Mouse (Mus musculus) kidney, postnatal 0 days (tissue): Measurements from ENCODE around the gene Gatad2b. TPM values are rescaled to one million over a fixed set of nuclear protein-coding genes. Genes with fewer than 3 reads are reported as not detected.
"Not testable (repeated sequence)": the region's sequence is repeated elsewhere in the genome, so short reads cannot be mapped to it uniquely, and the experiment has no call there.

Experiments used
- ATAC-seq: fragments of 200-750 bp; cut with Nextera tagmentation; replicated peaks from 2 replicates; pipeline ENCODE4 v1.8.0; 2017; ENCODE audit warnings: low read depth, moderate number of reproducible peaks, moderate TSS enrichment, moderate library complexity; ENCODE audit not compliant: low FRiP score
- DNase-seq: peaks from one replicate; pipeline ENCODE4 v3.0.0-alpha.2; 2016; ENCODE audit warnings: low spot score
- H3K27ac ChIP-seq: fragments of 300-500 bp; sonication (generic); 2 replicates; pipeline ENCODE4 v1.5.1; 2014; ENCODE audit warnings: mild to moderate bottlenecking
- H3K27me3 ChIP-seq: fragments of 300-500 bp; sonication (generic); 2 replicates; pipeline ENCODE4 v1.6.1; 2014; ENCODE audit warnings: low read length, mixed read lengths; ENCODE audit not compliant: insufficient read depth
- H3K36me3 ChIP-seq: fragments of 300-500 bp; sonication (generic); 2 replicates; pipeline ENCODE4 v1.6.1; 2014; ENCODE audit warnings: low read length, mixed read lengths; ENCODE audit not compliant: insufficient read depth
- H3K4me1 ChIP-seq: fragments of 300-500 bp; sonication (generic); replicated peaks from 2 replicates; pipeline ENCODE4 v1.6.1; 2014; ENCODE audit warnings: antibody characterized with exemption, low read length, mixed read lengths; ENCODE audit not compliant: insufficient read depth
- H3K4me2 ChIP-seq: fragments of 300-500 bp; sonication (generic); 2 replicates; pipeline ENCODE4 v1.6.1; 2014; ENCODE audit warnings: mild to moderate bottlenecking, low read length, moderate library complexity, mixed read lengths
- H3K4me3 ChIP-seq: fragments of 300-500 bp; sonication (generic); replicated peaks from 2 replicates; pipeline ENCODE4 v1.5.1; 2014; ENCODE audit warnings: low read depth, low read length
- H3K9ac ChIP-seq: fragments of 300-500 bp; sonication (generic); 2 replicates; pipeline ENCODE4 v1.6.1; 2014; ENCODE audit warnings: low read depth, low read length
- H3K9me3 ChIP-seq: fragments of 300-500 bp; sonication (generic); replicated peaks from 2 replicates; pipeline ENCODE4 v1.6.1; 2016; ENCODE audit warnings: low read length, inconsistent platforms, mixed read lengths
- CTCF ChIP-seq: IDR thresholded peaks from 2 replicates; pipeline ENCODE4 v1.5.1; 2016; ENCODE audit warnings: antibody characterized with exemption, low read depth, mild to moderate bottlenecking, moderate library complexity
- WGBS: fragments of 180-500 bp; shearing (Covaris S2); extraction: QIAGEN DNeasy Blood & Tissue Kit; methylation state at CpG from one replicate; pipeline ENCODE4 v1.1.7; 2014; 5-methylcytosine and 5-hydroxymethylcytosine counted together
- polyA plus RNA-seq: library from polyadenylated mRNA; unstranded; fragments of >200 nt; fragmentation: Nextera tagmentation; extraction: Ambion mirVana; gene quantifications from 2 replicates; pipeline ENCODE4 v1.2.1, GENCODE M21; 2015

The Gatad2b gene
- polyA plus RNA-seq, result 8.1 and 8.9 TPM in 2 replicates

DNA sequence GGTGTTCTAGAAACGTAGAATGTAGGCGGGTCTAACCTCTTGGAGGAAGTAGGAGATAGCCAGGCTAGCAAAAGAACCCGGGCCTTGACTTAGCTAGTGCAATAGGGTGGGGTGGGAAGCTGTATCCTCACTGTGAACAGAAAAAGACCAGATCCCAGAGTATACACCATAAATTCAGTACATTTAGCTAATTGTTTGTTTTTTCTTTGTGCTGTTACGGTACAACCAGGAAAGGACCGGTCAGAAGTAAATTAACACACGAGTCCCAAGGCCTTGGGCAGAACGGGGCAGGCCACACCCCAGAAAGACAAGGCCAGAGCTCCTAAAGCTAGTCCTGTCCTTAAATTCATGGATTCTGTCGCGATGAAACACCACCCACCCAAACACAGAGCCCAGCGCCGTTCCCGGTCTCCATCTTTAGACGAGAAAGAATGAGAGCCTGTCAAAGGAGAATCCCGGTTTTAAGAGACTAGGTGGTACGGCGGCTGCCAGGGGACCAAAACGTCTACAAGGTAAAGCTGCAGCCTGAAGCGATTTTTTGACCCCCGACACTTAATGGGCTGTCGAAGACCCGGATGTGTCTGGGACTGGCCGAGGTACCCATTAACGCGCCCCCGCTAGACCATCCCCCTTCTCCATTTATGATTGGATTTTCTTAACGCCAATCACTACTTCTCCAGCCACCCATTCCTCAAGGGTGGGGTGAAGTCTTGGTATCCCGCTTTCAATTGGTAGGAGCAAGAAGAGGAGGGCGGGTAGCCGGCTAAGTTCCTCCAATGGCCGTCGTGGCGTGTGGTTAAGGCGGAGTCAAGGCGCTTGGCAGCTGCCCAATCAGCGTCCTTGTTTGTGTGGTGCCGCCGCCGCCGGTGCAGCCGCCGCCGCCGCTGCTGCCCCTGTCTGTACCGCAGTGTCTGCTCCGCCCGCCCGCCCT, at the start of gene Gatad2b:
TSS of gene Gatad2b (plus strand) at position 834 of the 931 bp plus-strand sequence.
- WGBS, result under 1% methylated on average over 46 of the region's 47 CpGs
- Histone ChIP-seq H3K4me1 (0 out of 2 replicates have a peak, but pooled peaks cover 6% of the 10 kb centered on the region), H3K4me2 (peak within 1 kb of the TSS; percentile 73), H3K9ac (peak within 1 kb of the TSS; percentile 93), H3K9me3 (no peaks in the 10 kb centered on the region), H3K36me3 (no peaks in the 10 kb centered on the region), H3K4me3 (peak within 1 kb of the TSS; percentile 83), H3K27me3 (no peaks in the 10 kb centered on the region), H3K27ac (peak within 1 kb of the TSS; percentile 95)
- peak; percentile 99 for ATAC-seq
- DNase-seq, result peak; percentile 100
- TF ChIP-seq CTCF, result no peak

DNA sequence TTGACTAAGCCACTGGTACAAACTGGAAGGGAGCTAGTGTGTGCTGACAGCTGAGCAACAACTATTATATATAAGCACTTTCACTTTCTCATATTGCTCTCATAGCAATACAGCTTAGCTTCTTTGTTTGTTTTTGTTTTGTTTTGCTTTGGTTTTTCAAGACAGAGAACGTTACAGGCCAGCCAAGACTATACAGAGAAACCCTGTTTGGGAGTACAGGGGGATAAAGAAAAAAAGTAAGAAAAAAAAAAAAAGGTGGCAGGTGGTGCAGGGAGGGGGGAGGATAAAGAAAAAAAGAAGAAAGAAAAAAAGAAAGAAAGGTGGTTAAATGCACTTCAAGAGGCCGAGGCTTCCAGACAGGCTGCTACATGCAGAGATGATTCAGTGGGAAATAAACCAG, 47.6 kb upstream of the Gatad2b start:
- 0 out of 2 replicates have a peak, but pooled peaks cover 4% of the 10 kb centered on the region for H3K4me1 ChIP-seq
- no peak overlapping the region for H3K4me3 ChIP-seq
- no peak for DNase-seq
- H3K9ac ChIP-seq, result no peak overlapping the region
- no peaks in the 10 kb centered on the region for H3K27me3 ChIP-seq
- no peak for TF ChIP-seq CTCF
- no peak overlapping the region for H3K4me2 ChIP-seq
- ATAC-seq, result no peak
- no peak overlapping the region for H3K27ac ChIP-seq
- no peaks in the 10 kb centered on the region for H3K9me3 ChIP-seq
- no peaks in the 10 kb centered on the region for H3K36me3 ChIP-seq
- WGBS, result 68% methylated on average over 2 of the region's 2 CpGs

DNA sequence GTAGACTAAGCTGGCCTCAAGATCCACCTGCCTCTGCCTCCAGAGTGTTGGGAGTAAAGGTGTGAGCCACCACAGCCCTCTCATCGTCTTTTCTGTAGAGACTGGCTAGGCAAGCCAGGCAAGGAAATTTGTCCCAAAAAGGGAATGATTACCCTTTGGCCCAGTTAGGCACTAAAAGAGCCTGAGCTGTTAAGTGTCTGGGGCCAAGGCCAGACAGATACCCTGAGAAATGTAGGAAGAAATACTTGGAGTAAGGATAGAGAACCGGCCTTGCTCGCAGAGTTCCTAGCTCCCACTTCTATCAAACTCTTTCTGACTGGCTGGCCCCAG, 45.4 kb upstream of the Gatad2b start:
- H3K4me1 ChIP-seq, result 0 out of 2 replicates have a peak, but pooled peaks cover 4% of the 10 kb centered on the region
- peak overlapping the region; percentile 70 for H3K4me2 ChIP-seq
- TF ChIP-seq CTCF, result no peak
- WGBS, result 0% methylated on average over 3 of the region's 3 CpGs
- H3K27me3 ChIP-seq, result no peaks in the 10 kb centered on the region
- peak overlapping the region; percentile 62 for H3K9ac ChIP-seq
- H3K36me3 ChIP-seq, result peaks cover 9% of the 10 kb centered on the region; the same call in 1 of the 2 replicates
- no peaks in the 10 kb centered on the region for H3K9me3 ChIP-seq
- peak overlapping the region; percentile 97 for H3K27ac ChIP-seq
- ATAC-seq (no peak; the same call in 1 of the 2 replicates), DNase-seq (no peak)
- peak overlapping the region; percentile 65 for H3K4me3 ChIP-seq

DNA sequence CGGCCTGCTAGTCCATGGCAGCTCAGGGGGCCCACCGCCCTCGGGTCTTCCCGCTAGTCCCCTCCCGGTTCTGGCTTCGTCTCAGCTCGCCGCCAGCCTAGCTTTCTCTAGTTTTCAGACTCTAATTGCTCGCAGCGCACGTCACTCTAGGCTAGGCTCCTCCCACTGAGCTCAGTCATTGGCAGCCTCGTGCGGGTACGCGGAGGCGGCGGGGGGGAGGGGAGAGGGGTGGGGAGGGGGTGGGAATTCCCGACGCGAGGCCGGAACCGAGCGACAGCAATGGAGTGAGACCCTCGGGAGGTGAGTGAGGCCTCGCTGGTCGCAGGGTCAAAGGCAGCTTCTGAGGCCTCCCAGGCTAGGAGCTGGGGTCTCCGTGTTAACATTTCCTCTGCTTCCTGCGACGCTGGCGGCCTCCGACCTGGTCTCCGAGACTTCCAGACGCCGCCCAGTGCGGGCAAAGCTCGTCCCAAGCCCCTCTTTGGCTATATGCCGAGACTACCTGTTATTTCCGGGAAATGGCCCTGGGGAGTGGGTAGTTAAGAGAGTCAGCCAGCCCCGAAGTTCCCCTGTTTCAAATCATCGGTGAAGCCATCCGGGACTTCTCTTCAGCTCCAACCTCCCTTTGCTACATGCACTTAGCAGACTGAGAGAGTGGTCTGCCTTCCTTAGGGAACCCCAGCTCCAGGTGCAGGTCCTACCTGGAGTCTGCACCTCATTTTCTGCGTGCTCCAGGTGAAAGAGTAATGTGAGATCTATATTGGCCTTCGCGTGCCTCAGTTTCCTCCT, 44.8 kb upstream of the Gatad2b start, which contains the start of gene Slc39a1:
TSS of gene Slc39a1 (plus strand) at position 213 of the 786 bp plus-strand sequence.
- under 1% methylated on average over 42 of the region's 44 CpGs for WGBS
- peaks cover 9% of the 10 kb centered on the region; the same call in 1 of the 2 replicates for H3K36me3 ChIP-seq
- peak within 1 kb of the TSS; percentile 65 for H3K4me3 ChIP-seq
- H3K9me3 ChIP-seq, result no peaks in the 10 kb centered on the region
- H3K4me1 ChIP-seq, result 0 out of 2 replicates have a peak, but pooled peaks cover 4% of the 10 kb centered on the region
- DNase-seq (peak; percentile 99), ATAC-seq (peak; percentile 93)
- H3K4me2 ChIP-seq, result peak within 1 kb of the TSS; percentile 70
- H3K9ac ChIP-seq, result peak within 1 kb of the TSS; percentile 76
- TF ChIP-seq CTCF, result no peak
- peak within 1 kb of the TSS; percentile 97 for H3K27ac ChIP-seq
- no peaks in the 10 kb centered on the region for H3K27me3 ChIP-seq

DNA sequence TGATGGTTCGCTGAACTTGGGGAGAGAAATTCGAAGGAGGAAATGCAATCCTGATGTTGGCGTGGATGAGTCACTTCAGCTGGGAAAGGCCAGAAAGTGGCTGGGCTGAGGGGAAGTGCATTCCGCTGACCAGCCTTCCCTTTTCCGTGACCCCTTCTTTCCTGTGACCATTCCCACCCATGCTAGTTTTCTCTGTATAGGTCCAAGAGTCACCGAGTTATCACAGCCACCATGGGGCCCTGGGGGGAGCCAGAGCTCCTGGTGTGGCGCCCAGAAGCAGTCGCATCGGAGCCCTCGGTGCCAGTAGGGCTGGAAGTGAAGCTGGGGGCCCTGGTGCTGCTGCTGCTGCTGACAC, 44.3 kb upstream of the Gatad2b start:
- TF ChIP-seq CTCF, result no peak
- no peaks in the 10 kb centered on the region for H3K9me3 ChIP-seq
- H3K36me3 ChIP-seq, result peaks cover 9% of the 10 kb centered on the region; the same call in 1 of the 2 replicates
- H3K4me3 ChIP-seq, result peak overlapping the region; percentile 65
- peak overlapping the region; percentile 76 for H3K9ac ChIP-seq
- H3K27me3 ChIP-seq, result no peaks in the 10 kb centered on the region
- H3K27ac ChIP-seq, result peak overlapping the region; percentile 97
- WGBS, result 3% methylated on average over 10 of the region's 10 CpGs
- H3K4me2 ChIP-seq, result peak overlapping the region; percentile 70
- 0 out of 2 replicates have a peak, but pooled peaks cover 4% of the 10 kb centered on the region for H3K4me1 ChIP-seq
- DNase-seq (peak; percentile 80), ATAC-seq (peak; percentile 33; the same call in 1 of the 2 replicates)

DNA sequence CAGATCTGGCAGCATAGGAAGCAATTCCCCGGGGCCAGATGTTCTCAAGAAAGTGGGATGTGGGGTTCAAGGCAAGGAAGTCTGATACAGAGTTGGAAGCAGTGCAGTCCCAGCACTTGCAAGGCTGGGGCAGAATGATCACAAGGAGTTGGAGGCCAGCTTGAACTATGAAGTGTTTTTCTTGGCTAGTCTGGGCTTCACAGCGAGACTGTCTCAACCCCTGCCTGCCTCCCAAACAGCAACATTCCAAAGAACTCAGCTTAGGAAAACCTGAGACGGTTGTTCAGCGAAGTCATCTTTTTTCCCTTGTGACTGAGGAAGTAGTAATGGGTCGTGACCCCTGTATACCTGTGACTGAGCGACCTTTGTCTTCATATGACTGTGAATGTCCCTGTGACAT, 42.2 kb upstream of the Gatad2b start:
- Histone ChIP-seq H3K4me2 (no peak overlapping the region), H3K27me3 (no peaks in the 10 kb centered on the region), H3K9me3 (no peaks in the 10 kb centered on the region), H3K27ac (no peak overlapping the region), H3K9ac (no peak overlapping the region), H3K36me3 (peaks cover 9% of the 10 kb centered on the region; the same call in 1 of the 2 replicates), H3K4me3 (no peak overlapping the region), H3K4me1 (0 out of 2 replicates have a peak, but pooled peaks cover 10% of the 10 kb centered on the region)
- 67% methylated on average over 6 of the region's 6 CpGs for WGBS
- no peak for TF ChIP-seq CTCF
- DNase-seq (peak; percentile 22), ATAC-seq (no peak)

DNA sequence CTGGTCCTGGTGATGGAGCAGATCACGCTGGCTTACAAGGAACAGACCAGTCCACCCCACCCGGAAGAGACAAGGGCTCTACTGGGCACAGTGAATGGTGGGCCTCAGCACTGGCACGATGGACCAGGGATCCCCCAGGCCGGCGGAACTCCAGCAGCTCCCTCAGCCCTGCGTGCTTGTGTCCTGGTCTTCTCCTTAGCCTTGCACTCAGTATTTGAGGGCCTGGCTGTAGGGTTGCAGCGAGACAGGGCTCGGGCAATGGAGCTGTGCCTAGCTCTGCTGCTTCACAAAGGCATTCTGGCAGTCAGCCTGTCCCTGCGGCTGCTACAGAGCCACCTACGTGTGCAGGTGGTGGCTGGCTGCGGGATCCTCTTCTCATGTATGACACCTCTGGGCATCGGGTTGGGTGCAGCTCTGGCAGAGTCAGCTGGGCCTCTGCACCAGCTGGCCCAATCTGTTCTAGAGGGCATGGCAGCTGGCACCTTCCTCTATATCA, 41.2 kb upstream of the Gatad2b start:
- H3K9me3 ChIP-seq, H3K4me2 ChIP-seq, ATAC-seq, H3K27ac ChIP-seq, H3K27me3 ChIP-seq, H3K4me3 ChIP-seq, H3K9ac ChIP-seq, DNase-seq, H3K36me3 ChIP-seq: not testable (repeated sequence)
- H3K4me1 ChIP-seq, result 0 out of 2 replicates have a peak, but pooled peaks cover 10% of the 10 kb centered on the region
- WGBS, result 97% methylated on average over 8 of the region's 12 CpGs

DNA sequence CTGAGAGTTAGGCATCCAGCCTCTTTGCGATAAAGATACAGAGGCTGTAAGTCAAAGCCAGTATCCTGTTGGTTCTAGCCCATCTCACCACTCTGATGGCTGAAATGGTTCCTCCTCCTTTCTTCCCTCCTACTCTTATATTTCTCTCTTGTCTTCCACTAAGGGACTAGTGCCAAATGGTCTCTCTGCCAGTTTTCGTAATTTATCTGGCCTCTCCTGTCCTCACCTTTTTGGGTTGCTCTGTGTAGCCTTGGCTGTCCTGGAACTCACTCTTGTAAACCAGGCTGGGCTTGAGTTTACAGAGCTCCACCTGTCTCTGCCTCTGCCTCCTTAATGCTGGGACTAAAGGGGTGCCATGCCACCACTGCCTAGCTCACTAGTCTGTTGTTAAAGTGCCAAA, 40.3 kb upstream of the Gatad2b start:
- WGBS, result 91% methylated on average over 2 of the region's 2 CpGs

More for the DNA sequence above, 40.3 kb upstream of the Gatad2b start:
- H3K9me3 ChIP-seq, H3K4me1 ChIP-seq, H3K27ac ChIP-seq, H3K4me2 ChIP-seq, DNase-seq, H3K9ac ChIP-seq, H3K27me3 ChIP-seq, ATAC-seq, H3K4me3 ChIP-seq: not testable (repeated sequence)
- H3K36me3 ChIP-seq, result peaks cover 16% of the 10 kb centered on the region; the same call in 1 of the 2 replicates
